Mouse (Mus musculus) olfactory bulb, adult 2 months (tissue): ENCODE measurements at regions not wholly inside any gene's neighbourhood (a gene's known extent, or its start where the extent isn't known, plus 50 kb on each side); places are given as distances from the start of the nearest gene placed in this dataset.

ENCODE experiments used
- CTCF ChIP-seq: fragments of 200-500 bp; IDR thresholded peaks from 2 replicates; pipeline ENCODE4 v1.5.1; 2012; ENCODE audit warnings: low read depth, mild to moderate bottlenecking, low read length, moderate library complexity; ENCODE audit not compliant: insufficient read depth
- POLR2A ChIP-seq: fragments of 200-500 bp; IDR thresholded peaks from 2 replicates; pipeline ENCODE4 v1.6.1; 2012; ENCODE audit warnings: mild to moderate bottlenecking, low read depth, low read length, moderate library complexity; ENCODE audit not compliant: insufficient read depth

GRCm38 (mm10) chr7:36913304-36913703 is 215.4 kb downstream of the Tshz3 start:
- no peak for TF ChIP-seq CTCF
- no peak for TF ChIP-seq POLR2A
